Mouse (Mus musculus) testis, postnatal 10 days (tissue): Measurements from ENCODE around the gene Srms.
"Not testable (repeated sequence)": the region's sequence is repeated elsewhere in the genome, so short reads cannot be mapped to it uniquely, and the experiment has no call there.

Experiments used
- DNase-seq: peaks from one replicate; pipeline ENCODE4 v3.0.0; 2021; ENCODE audit warnings: low spot score

Gene Srms

DNA sequence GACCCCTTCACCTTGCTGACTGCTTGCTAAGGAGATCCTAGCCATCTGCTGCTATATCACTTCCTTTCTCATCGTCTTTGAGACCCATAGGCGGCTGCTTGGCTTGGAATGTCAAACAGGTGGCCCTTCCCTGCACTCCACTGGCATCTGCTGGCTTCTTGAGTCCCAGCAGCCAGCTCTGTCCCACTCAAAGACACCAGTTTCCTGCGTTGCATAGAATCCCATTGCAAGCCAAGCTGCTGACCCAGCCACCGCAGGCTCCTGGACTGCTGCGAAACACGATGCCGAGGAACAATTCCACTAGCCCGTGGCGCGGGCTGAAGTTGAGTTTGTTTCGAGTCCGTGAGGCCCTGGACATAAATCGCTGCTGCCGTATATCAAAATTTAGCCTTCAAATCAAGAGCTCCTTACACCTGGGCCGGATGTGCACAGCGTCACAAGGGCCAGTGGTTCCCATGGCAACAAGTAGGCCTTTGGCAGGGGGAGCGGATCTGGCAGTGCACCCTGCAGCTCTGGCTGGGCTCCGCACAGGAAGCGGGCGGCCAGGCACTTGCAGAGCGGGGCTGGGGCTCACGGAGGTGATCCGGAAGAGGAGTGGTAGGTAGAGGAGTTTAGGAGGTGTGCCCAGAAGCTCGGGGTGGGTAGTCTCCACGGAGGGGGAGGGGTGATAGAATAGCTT lies 6.7 kb upstream of the Srms start, which contains the start of gene Fndc11:
TSS of gene Fndc11 (plus strand) at position 476 of the 679 bp plus-strand sequence.
- DNase-seq: peak; percentile 71

DNA sequence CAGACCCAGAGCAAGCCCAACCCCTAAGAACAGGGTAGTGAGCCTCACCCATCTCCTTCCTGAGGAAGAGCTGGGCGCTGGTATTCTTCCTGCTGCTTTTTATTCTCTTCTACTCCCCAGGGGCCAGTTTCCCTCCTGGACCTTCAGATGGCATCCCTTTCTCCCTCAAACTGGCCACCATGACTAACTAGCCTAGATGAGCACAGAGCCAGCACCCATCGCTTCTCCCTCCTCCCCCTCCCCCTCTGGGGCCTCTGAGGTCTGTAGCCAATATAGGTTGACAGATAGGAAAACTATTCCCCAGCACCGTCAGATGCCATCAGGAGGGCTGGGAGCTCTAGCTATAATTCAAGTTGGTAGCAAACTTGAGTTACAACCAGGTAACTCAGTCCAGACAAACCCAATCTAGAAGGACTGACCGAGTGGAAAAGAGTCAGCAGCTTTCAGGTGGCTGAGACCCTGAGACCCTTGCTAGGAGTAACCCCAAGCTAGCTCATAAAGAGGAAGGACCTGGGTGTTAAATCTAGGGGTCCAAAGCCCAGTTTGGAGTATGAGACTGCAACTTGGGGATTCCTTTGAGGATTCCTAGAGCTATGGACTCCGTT lies 6.0 kb upstream of the Srms start:
- no peak for DNase-seq

DNA sequence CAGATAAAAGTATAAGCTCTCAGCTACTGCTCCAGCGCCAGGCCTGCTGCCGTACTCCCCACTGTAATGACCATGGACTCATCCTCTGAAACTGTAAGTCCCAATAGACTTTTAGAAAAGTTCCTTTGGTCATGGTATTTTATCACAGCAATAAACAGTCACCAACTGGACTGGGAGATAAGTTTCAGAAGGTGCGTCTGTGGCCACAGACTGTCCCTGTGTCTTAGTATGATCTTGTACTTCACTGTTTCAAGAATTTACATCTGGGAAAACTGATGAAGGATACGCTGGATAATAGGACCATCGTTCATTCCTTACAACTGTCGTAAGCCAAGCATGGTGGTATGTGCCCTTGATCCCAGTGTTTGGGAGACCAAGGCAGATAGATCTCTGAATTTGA lies 3.1 kb upstream of the Srms start:
- no peak for DNase-seq

- DNase-seq: no peak
Measured at GRCm38 (mm10) chr2:181212389-181213020, 480 bp downstream of the Srms start.

DNA sequence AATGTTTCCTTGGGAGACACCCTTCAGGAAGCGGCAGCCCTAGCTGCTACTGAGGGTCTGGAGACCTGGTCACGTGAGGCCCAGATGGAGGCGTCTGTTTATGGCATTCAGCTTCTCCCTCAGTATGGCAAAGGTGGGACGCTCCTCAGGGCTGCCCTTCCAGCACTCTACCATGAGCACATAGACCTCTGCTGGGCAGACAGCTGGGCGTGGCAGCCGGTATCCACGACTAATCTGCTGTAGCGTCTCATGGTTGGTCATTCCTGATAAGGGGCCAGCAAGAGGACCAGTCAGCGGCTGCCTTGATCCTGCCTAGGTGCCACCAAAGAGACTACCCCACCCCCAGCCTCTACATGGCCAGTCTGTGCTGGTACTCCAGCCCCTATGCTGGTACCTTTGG lies 6.9 kb downstream of the Srms start:
- no peak for DNase-seq

DNA sequence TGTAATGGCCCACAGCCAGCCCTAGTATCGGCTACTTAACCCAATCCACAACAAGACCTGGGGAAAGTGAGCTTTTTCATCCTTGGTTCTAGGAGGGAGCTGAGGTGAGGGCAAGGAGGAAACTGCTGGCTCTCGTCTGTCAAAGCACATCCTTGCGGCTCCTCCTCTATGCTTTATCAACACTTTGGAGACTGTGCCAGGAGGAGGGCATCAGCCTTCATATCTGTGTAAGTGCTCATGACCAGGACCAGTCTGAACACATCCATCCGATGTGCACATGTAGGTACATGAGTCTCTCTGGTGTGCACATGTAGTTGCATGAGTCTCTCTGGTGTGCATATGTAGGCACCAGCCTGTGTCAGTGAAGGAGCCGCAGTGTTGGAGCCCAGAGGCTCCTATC lies 7.3 kb downstream of the Srms start:
- DNase-seq: no peak

GRCm38 (mm10) chr2:181202886-181203285 lies 10.1 kb downstream of the Srms start:
- DNase-seq: no peak

GRCm38 (mm10) chr2:181202422-181202821 lies 10.6 kb downstream of the Srms start, which contains the start of gene Ptk6:
Gene Ptk6, minus strand, starts transcription at chr2:181202789.
- no peak for DNase-seq

DNA sequence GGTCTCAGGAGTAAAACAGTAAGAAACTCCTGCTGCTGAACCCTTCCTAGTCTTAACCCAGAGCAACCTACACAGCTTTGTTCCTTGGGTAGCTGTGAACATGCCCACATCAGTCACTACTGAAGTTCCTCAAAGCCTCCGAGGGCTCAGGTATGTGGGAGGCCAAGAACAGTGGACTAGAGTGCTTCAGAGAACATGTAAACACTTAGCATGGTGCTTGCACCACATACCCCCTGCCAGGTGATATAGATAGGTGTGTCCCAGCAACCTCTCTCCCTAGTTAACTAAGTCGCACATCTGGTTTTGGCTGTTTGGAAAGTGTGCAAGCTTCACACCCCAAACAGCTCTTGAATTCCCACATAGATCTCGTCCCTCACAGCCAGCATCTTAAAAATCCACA lies 11.4 kb downstream of the Srms start:
- no peak for DNase-seq

GRCm38 (mm10) chr2:181196628-181197300 lies 16.2 kb downstream of the Srms start:
- no peak for DNase-seq

- DNase-seq: no peak
Measured at GRCm38 (mm10) chr2:181193044-181193443, 19.9 kb downstream of the Srms start.

GRCm38 (mm10) chr2:181191936-181192335 lies 21.0 kb downstream of the Srms start:
- no peak for DNase-seq

GRCm38 (mm10) chr2:181191385-181191784 lies 21.6 kb downstream of the Srms start:
- DNase-seq: not testable (repeated sequence)

GRCm38 (mm10) chr2:181189321-181189720 lies 23.7 kb downstream of the Srms start:
- DNase-seq: no peak

DNA sequence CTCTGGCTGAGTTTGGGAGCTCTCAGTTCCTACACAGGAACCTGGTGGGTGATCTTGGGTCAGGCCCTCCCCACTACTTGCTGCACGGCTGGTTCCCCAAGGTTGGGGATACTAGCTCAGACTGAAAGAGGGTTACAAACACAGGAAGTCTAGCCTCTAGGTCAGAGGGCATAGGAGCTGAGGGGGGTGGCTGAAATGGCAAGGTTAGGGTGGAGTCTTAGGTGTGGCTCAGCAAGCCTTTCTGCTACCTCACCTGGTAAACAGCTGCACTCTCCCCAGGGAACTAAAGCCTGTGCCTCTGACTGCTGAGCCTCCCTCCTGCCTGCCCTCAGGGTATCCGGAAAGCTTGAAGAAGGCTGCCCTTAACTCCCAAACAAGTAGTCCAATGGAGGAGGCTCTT lies 24.3 kb downstream of the Srms start:
- no peak for DNase-seq

DNA sequence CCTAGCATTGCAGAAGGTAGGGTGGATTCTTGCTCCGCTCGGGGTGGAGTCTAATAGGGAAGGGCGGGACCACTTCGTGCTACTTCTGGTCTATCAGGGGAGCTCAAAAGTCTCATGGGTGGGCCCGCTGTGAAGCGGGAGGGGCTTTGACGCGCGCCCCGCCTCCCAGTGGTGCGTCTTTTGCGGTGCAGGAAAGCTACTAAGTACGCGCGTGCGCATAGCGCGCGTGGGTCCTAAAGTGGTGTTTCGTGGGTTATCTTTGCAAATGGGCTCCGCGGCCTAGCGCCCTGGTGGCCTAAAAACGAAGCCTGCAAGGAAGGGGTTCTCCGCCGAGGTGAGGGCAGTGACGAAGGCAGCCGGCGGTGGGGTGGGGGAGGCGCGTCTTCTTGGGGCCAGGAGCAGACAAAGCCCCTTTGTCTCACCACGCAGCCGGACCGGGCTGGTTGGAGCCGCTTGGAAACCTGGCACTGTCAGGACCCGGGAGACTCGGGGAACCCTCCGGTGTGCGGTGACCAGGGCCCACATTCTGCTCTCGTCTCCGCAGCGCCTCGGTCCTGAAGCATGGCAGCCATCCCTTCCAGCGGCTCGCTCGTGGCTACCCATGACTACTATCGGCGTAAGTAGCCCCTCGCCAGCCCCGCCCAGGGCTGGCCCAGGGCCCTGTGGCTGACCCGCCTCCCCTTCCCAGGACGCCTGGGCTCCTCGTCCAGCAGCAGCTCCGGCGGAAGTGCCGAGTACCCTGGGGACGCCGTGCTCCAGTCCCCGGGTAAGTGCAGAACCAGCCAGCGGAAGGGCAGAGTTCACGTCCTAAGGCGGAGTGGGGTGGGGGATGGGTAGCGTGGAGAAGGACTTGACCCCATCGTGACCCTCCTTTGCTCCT lies 25.6 kb downstream of the Srms start, which contains the start of gene Ppdpf:
TSS of gene Ppdpf (plus strand) at position 127 of the 880 bp plus-strand sequence.
- peak; percentile 91 for DNase-seq

DNA sequence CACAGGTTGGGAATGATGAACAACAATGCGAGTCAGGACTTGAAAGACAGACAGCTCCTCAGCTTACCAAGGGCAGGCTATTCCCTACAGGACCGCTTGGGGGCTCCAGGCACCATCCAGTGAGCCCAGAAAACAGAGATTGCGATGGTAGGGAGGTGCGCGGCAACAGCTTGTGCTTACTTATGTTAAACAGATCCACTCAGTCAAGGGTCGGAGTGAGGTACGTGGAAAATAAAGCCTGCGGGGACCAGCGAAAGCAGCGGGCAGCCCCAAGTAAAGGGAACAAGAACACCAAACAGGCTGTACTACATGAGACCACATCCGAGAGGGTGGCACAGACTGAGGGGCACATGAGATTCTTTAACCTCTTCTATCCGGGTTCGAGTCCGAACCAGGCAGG lies 26.4 kb downstream of the Srms start:
- peak; percentile 87 for DNase-seq

DNA sequence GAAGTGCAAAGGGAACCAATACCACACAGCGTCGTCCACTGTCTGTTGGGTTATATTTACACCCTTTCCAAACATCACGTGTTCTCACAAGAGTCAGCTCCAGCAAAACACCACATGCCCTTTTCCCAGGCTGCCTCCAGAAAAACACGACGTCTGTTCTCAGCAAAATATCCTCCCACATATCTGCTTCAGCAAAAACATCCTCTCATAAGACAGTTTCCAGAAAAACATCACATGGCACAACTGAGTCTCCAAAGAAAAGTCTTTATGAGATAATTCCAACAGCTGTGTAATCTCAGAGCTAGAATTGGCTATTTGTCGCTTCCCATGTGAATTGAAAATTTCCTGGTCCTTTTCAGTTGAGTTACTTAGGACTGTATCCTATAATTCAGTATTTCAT lies 32.1 kb downstream of the Srms start:
- no peak for DNase-seq

DNA sequence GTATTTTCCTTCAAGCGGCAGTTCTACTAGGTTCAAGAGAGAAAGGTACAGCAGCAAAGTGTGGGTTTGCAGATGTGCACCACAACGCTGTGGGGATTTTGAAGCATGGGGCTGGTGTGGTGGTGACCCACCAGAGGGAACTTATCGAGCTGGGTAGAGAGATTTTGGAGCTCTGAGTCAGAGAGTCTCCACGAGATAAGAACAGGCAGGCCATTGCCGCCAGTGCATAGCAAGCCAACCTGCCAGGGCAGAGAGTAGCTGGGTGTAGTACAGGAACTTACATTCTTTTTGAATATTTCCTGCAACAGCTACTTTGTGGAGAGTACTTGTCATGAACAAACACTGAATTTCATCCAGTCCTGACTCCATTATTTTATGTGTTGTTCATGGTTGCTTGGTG lies 34.5 kb downstream of the Srms start:
- no peak for DNase-seq

GRCm38 (mm10) chr2:181178015-181178414 lies 35.0 kb downstream of the Srms start:
- DNase-seq: no peak

DNA sequence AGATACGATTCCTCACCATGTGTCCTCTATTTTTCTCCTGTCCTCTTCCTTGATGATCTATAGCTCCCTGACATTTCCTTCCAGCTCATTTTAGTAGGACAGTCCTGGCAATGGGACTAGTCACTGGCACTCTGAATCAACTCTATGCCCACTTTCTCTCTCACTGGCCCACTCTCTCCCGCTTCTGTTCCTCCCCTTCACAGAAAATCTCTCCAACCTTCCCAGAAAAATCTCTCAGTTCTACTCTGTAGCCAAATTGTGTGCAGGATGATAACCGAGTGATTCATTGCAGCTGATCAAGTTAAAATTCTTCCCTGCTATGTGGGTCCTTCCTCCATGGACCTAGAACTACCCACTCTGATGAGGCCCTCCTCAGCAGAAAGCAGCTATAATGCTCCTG lies 38.3 kb downstream of the Srms start:
- DNase-seq: no peak

DNA sequence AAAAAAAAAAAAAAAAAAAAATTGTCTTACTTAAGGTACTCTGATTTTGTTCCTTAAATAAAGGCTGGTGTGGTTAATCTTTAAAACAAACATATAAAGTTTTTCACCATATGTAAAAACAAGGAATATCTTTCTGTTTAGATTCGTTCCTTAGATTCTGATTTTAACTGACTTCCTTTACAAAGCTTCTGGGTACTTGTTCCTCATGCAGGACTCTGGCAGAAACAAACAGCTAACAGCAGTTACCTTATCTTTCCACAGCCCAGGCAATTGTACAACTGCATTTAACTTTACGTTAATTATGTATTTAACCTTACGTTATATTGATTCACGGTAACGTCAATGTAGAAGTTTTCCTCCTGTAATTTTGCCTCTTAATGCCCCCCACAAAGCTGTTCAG lies 46.5 kb downstream of the Srms start:
- no peak for DNase-seq
